ENCODE assay signal across 8 mouse cellular contexts in genomic region chr16:57550088-57550487, GRCm38 (mm10). TPM values are rescaled to one million over a fixed set of nuclear protein-coding genes. Genes with fewer than 3 reads are reported as not detected.
DNase-seq lines count a peak whose midpoint lies in the region; ATAC-seq and TF ChIP-seq lines count a peak whose summit lies in the region.

No protein-coding gene starts in this region.

- H3K9me3 ChIP-seq in embryonic facial prominence, embryonic 10.5 days = no peaks in the 10 kb centered on the region
- no peaks in the 10 kb centered on the region for H3K9me3 ChIP-seq in intestine, embryonic 14.5 days (ENCODE audit: control insufficient read depth, low read length)

- TF ChIP-seq POLR2A in myocyte (IDR thresholded peaks at IDR 0.05; ENCODE audit: insufficient read length, low read depth) = no peak
- TF ChIP-seq POLR2A in cerebellum, adult 2 months (IDR thresholded peaks at IDR 0.05; ENCODE audit: borderline replicate concordance, insufficient read depth, low read length) = no peak

- no peak for DNase-seq in left cerebral cortex, adult 2 months (ENCODE audit: extremely low spot score in 1 of 2, low spot score in 2 of 2)
- no peak for DNase-seq in left cerebral cortex, adult 8-10 months (ENCODE audit: low spot score in 2 of 2)
- no peak for DNase-seq in embryonic facial prominence, embryonic 10.5 days (ENCODE audit: low spot score)
- no peak for DNase-seq in intestine, embryonic 14.5 days (ENCODE audit: low spot score)
- DNase-seq in ovary, postnatal 36 days (ENCODE audit: low spot score) = no peak
- no peak for DNase-seq in cerebellum, adult 2 months
- DNase-seq in urinary bladder, postnatal 36 days (ENCODE audit: low spot score in 2 of 2) = no peak

- peak overlapping the region; percentile 51; the same call in 1 of the 2 replicates for H3K4me3 ChIP-seq in left cerebral cortex, adult 2 months
- peak overlapping the region; percentile 79 for H3K4me3 ChIP-seq in embryonic facial prominence, embryonic 10.5 days
- peak overlapping the region; percentile 76 for H3K4me3 ChIP-seq in intestine, embryonic 14.5 days (ENCODE audit: low read depth, low read length)
- H3K4me3 ChIP-seq in myocyte = peak overlapping the region; percentile 52
- H3K4me3 ChIP-seq in cerebellum, adult 2 months (replicated peaks; ENCODE audit: insufficient read depth, low read depth, low read length) = no peak overlapping the region

- 55% methylated on average over 3 of the region's 3 CpGs for WGBS in embryonic facial prominence, embryonic 10.5 days
- WGBS in intestine, embryonic 14.5 days = 24% methylated on average over 3 of the region's 3 CpGs
- 82% methylated on average over 3 of the region's 3 CpGs for WGBS in cerebellum, adult 2 months

- H3K79me2 ChIP-seq in myocyte (ENCODE audit: control insufficient read depth, insufficient read depth) = peaks cover 69% of the 10 kb centered on the region

- no peak for TF ChIP-seq CTCF in left cerebral cortex, adult 2 months (IDR thresholded peaks at IDR 0.05)
- no peak for TF ChIP-seq CTCF in cerebellum, adult 2 months (IDR thresholded peaks at IDR 0.05; ENCODE audit: borderline replicate concordance, insufficient read depth, low read depth, low read length)

- H3K4me1 ChIP-seq in embryonic facial prominence, embryonic 10.5 days = peaks cover 28% of the 10 kb centered on the region
- peaks cover 23% of the 10 kb centered on the region for H3K4me1 ChIP-seq in intestine, embryonic 14.5 days (replicated peaks; ENCODE audit: control insufficient read depth, insufficient read depth, low read length)
- no peaks in the 10 kb centered on the region for H3K4me1 ChIP-seq in cerebellum, adult 2 months (ENCODE audit: control insufficient read depth, insufficient read depth, low read length)

- H3K9ac ChIP-seq in intestine, embryonic 14.5 days (ENCODE audit: low read length) = peak overlapping the region; percentile 93

- peaks cover 4% of the 10 kb centered on the region; the same call in 1 of the 2 replicates for H3K27me3 ChIP-seq in embryonic facial prominence, embryonic 10.5 days (replicated peaks; ENCODE audit: low read depth, poor library complexity, severe bottlenecking)
- no peaks in the 10 kb centered on the region for H3K27me3 ChIP-seq in intestine, embryonic 14.5 days (replicated peaks; ENCODE audit: control insufficient read depth, insufficient read depth, low read length)
- H3K27me3 ChIP-seq in myocyte (ENCODE audit: control insufficient read depth, insufficient read depth, insufficient read length) = no peaks in the 10 kb centered on the region
- H3K27me3 ChIP-seq in cerebellum, adult 2 months (ENCODE audit: control insufficient read depth, insufficient read depth, low read length) = peaks cover 1% of the 10 kb centered on the region; the same call in 1 of the 2 replicates

- H3K36me3 ChIP-seq in embryonic facial prominence, embryonic 10.5 days (replicated peaks) = peaks cover 3% of the 10 kb centered on the region; the same call in 1 of the 2 replicates
- peaks cover 12% of the 10 kb centered on the region; the same call in 1 of the 2 replicates for H3K36me3 ChIP-seq in intestine, embryonic 14.5 days (ENCODE audit: control insufficient read depth, insufficient read depth, low read length)
- H3K36me3 ChIP-seq in myocyte (ENCODE audit: control insufficient read depth, insufficient read depth) = peaks cover 24% of the 10 kb centered on the region

- H3K4me2 ChIP-seq in intestine, embryonic 14.5 days (ENCODE audit: low read length) = peak overlapping the region; percentile 92
- peak overlapping the region; percentile 76 for H3K4me2 ChIP-seq in myocyte (ENCODE audit: low read depth)

- peak overlapping the region; percentile 13; the same call in 1 of the 2 replicates for H3K27ac ChIP-seq in left cerebral cortex, adult 2 months
- H3K27ac ChIP-seq in embryonic facial prominence, embryonic 10.5 days (replicated peaks) = no peak overlapping the region
- H3K27ac ChIP-seq in intestine, embryonic 14.5 days (ENCODE audit: low read depth) = peak overlapping the region; percentile 93
- H3K27ac ChIP-seq in cerebellum, adult 2 months (ENCODE audit: insufficient read depth, low read length) = no peak overlapping the region

- no peak for ATAC-seq in intestine, embryonic 14.5 days (replicated peaks; ENCODE audit: low FRiP score, low TSS enrichment, low read depth)

- intact Hi-C loops in left cerebral cortex, adult 2 months (cut with DNase I) = no loop called here

- H3ac ChIP-seq in myocyte (ENCODE audit: control insufficient read depth, insufficient read length) = no peak overlapping the region

TF ChIP-seq in myocyte, 11 proteins besides CTCF, POLR2A, EP300 and RAD21:
- no peak for TF ChIP-seq REST (IDR thresholded peaks at IDR 0.05; ENCODE audit: insufficient read depth, insufficient read length)

RNA-seq across cellular contexts. Expression of gene Cmss1, which starts 56.6 kb away (rescaled TPM):
- total RNA-seq in left cerebral cortex, adult 2 months (2021) = 10 to 100 TPM; 20.1 to 22.0 TPM
- total RNA-seq in left cerebral cortex, adult 8-10 months (2022) = 10 to 100 TPM; 19.5 to 24.8 (median 21.3) TPM
- 58.1 and 64.6 TPM in 2 replicates for polyA plus RNA-seq in embryonic facial prominence, embryonic 10.5 days (2016; fragmentation: Nextera tagmentation; extraction: Ambion mirVana)
- polyA plus RNA-seq in intestine, embryonic 14.5 days (2014; fragmentation: Nextera tagmentation; extraction: Ambion mirVana) = 54.9 and 56.0 TPM in 2 replicates
- polyA plus RNA-seq in myocyte (2012; fragmentation: generic; extraction: Trizol) = 26.5 TPM
- 8.4 and 9.3 TPM in 2 replicates for polyA plus RNA-seq in cerebellum, adult 2 months (2012; rRNA removed)

Comparison
In these comparisons a context has a peak if more than half of its experiments do, and no peak if none do; other contexts are left out.
1. H3K27ac ChIP-seq: peak in left cerebral cortex, adult 2 months (single experiment) and intestine, embryonic 14.5 days (single experiment); none in embryonic facial prominence, embryonic 10.5 days (single experiment) and cerebellum, adult 2 months (single experiment).